Mouse (Mus musculus) hindbrain, embryonic 14.5 days (tissue): ENCODE data around the gene Spred3. TPM values are rescaled to one million over a fixed set of nuclear protein-coding genes. Genes with fewer than 3 reads are reported as not detected.
"Not testable (repeated sequence)": the region's sequence is repeated elsewhere in the genome, so short reads cannot be mapped to it uniquely, and the experiment has no call there.

ENCODE experiments used
- ATAC-seq: fragments of 200-750 bp; cut with Nextera tagmentation; 2 replicates; pipeline ENCODE4 v1.8.0; 2017; ENCODE audit warnings: moderate number of reproducible peaks, mild to moderate bottlenecking, moderate TSS enrichment, moderate library complexity; ENCODE audit not compliant: low FRiP score
- DNase-seq: peaks from one replicate; pipeline ENCODE4 v3.0.0-alpha.2; 2015; ENCODE audit warnings: low spot score
- H3K27ac ChIP-seq: fragments of 300-500 bp; sonication (generic); 2 replicates; pipeline ENCODE4 v1.5.1; 2014; ENCODE audit warnings: mild to moderate bottlenecking, moderate library complexity
- H3K27me3 ChIP-seq: fragments of 300-500 bp; sonication (generic); 2 replicates; pipeline ENCODE4 v1.6.1; 2014; ENCODE audit warnings: mild to moderate bottlenecking, low read length, mixed read lengths; ENCODE audit not compliant: control insufficient read depth, insufficient read depth
- H3K36me3 ChIP-seq: fragments of 300-500 bp; sonication (generic); replicated peaks from 2 replicates; pipeline ENCODE4 v1.6.1; 2014; ENCODE audit not compliant: control insufficient read depth, insufficient read depth
- H3K4me1 ChIP-seq: fragments of 300-500 bp; sonication (generic); replicated peaks from 2 replicates; pipeline ENCODE4 v1.6.1; 2014; ENCODE audit warnings: antibody characterized with exemption, low read length, mixed read lengths; ENCODE audit not compliant: control insufficient read depth, insufficient read depth
- H3K4me2 ChIP-seq: fragments of 300-500 bp; sonication (generic); replicated peaks from 2 replicates; pipeline ENCODE4 v1.6.1; 2014; ENCODE audit warnings: mild to moderate bottlenecking, moderate library complexity
- H3K4me3 ChIP-seq: fragments of 300-500 bp; sonication (generic); replicated peaks from 2 replicates; pipeline ENCODE4 v1.5.1; 2014; ENCODE audit warnings: mild to moderate bottlenecking, low read length
- H3K9ac ChIP-seq: fragments of 300-500 bp; sonication (generic); 2 replicates; pipeline ENCODE4 v1.6.1; 2014
- H3K9me3 ChIP-seq: fragments of 300-500 bp; sonication (generic); 2 replicates; pipeline ENCODE4 v1.6.1; 2016; ENCODE audit warnings: low read length; ENCODE audit not compliant: control insufficient read depth
- WGBS: fragments of 180-500 bp; shearing (Covaris S2); extraction: QIAGEN DNeasy Blood & Tissue Kit; methylation state at CpG from one replicate; pipeline ENCODE4 v1.1.7; 2014; 5-methylcytosine and 5-hydroxymethylcytosine counted together
- polyA plus RNA-seq: library from polyadenylated mRNA; unstranded; fragments of >200 nt; fragmentation: Nextera tagmentation; extraction: Ambion mirVana; gene quantifications from 2 replicates; pipeline ENCODE4 v1.2.1, GENCODE M21; 2014

The Spred3 gene
- polyA plus RNA-seq, 1 experiment from 2014 or later = 10.5 TPM

DNA sequence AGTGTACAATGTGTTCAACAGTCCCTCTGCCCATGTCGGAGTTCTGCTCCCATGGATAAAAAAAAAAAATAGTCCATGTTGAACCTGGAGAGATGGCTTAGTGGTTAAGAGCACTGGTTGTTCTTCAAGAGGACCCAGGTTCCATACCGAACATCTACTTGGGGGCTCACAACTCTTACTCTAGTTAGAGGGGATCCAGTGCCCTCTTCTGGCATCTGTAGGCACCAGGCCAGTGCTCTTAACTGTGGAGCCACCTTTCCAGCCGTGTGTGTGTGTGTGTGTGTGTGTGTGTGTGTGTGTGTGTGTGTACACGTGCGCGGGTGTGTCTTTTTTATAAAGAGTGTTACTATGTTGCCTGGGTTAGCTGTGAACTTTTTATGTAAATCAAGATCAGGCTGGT is 32.4 kb upstream of the Spred3 start:
- H3K4me2 ChIP-seq = no peak overlapping the region
- H3K4me1 ChIP-seq = no peaks in the 10 kb centered on the region
- no peak overlapping the region for H3K4me3 ChIP-seq
- no peak for DNase-seq
- no peaks in the 10 kb centered on the region for H3K36me3 ChIP-seq
- no peak for ATAC-seq
- H3K27ac ChIP-seq = no peak overlapping the region
- no peak overlapping the region for H3K9ac ChIP-seq
- no peaks in the 10 kb centered on the region for H3K9me3 ChIP-seq
- WGBS = 88% methylated on average over 6 of the region's 6 CpGs
- no peaks in the 10 kb centered on the region for H3K27me3 ChIP-seq

DNA sequence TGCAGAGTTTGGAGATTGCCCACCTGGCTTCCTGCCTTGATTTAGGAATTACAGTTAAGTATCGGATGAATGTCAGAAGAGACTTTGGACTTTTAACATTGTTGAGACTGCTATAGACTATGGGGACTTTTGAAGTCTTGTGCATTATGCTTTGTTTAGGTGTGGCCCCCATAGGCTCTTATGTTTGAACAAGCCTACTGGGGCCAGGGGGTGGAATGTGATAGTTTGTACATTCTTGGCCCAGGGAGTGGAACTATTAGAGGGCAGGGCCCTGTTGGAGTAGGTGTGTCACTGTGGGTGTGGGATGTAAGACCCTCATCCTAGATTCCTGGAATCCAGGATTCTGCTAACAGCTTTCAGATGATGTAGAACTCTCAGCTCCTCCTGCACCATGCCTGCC is 24.0 kb upstream of the Spred3 start:
- H3K4me1 ChIP-seq, H3K4me2 ChIP-seq, H3K27me3 ChIP-seq, H3K9ac ChIP-seq, H3K27ac ChIP-seq, H3K4me3 ChIP-seq, ATAC-seq, H3K9me3 ChIP-seq, DNase-seq, H3K36me3 ChIP-seq: not testable (repeated sequence)
- 100% methylated on average over 1 of the region's 1 CpGs for WGBS

DNA sequence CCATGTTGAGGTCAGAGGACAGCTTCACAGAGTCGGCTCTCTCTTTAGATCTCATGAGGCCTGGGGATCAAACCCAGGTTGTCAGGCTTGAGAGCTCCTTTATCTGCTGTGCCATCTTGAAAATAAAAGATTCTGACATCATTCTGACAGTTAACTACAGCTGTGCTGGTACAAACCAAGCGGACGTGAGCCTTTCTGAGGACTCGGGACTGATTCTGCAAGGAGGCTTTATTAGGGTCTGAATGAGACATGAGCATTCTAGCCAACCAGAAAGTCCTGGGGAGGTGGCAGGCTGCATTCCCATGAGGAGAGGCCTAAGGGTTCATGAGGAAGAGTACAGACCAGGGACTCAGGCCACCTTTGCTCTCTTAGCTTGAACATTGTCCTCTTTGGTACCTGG is 11.1 kb upstream of the Spred3 start:
- Histone ChIP-seq H3K4me2 (peak overlapping the region; percentile 90), H3K27ac (peak overlapping the region; percentile 67; the same call in 1 of the 2 replicates), H3K4me3 (peak overlapping the region; percentile 78; the same call in 1 of the 2 replicates), H3K4me1 (peaks cover 16% of the 10 kb centered on the region)
- not testable (repeated sequence) for H3K9me3 ChIP-seq, H3K9ac ChIP-seq, ATAC-seq, DNase-seq, H3K27me3 ChIP-seq, H3K36me3 ChIP-seq
- WGBS = 87% methylated on average over 4 of the region's 4 CpGs

DNA sequence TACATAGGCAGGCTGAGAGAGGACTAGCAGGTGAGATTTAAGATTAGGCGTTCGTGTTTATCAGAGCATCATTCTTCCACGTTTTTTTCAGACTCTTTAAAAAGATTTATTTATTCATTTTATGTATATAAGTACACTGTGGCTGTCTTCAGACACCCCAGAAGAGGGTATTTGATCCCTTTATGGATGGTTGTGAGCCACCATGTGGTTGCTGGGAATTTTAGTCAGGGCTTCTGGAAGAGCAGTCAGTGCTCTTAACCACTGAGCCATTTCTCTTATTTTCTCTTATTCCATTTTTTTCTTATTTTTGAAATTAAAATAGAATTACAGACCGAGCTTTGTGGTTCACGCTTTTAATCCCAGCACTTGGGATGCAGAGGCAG is 10.6 kb upstream of the Spred3 start:
- H3K9me3 ChIP-seq = no peaks in the 10 kb centered on the region
- H3K36me3 ChIP-seq = peaks cover 12% of the 10 kb centered on the region
- peak overlapping the region; percentile 78 for H3K4me3 ChIP-seq
- H3K4me1 ChIP-seq = peaks cover 16% of the 10 kb centered on the region
- peak overlapping the region; percentile 67 for H3K27ac ChIP-seq
- H3K27me3 ChIP-seq = no peaks in the 10 kb centered on the region
- peak overlapping the region; percentile 90 for H3K4me2 ChIP-seq
- WGBS = 41% methylated on average over 5 of the region's 5 CpGs
- 0 out of 2 replicates have a peak overlapping the region, but pooled peaks have one; percentile 7 for H3K9ac ChIP-seq
- peak; percentile 50 for DNase-seq
- peak; percentile 12; the same call in 1 of the 2 replicates for ATAC-seq

DNA sequence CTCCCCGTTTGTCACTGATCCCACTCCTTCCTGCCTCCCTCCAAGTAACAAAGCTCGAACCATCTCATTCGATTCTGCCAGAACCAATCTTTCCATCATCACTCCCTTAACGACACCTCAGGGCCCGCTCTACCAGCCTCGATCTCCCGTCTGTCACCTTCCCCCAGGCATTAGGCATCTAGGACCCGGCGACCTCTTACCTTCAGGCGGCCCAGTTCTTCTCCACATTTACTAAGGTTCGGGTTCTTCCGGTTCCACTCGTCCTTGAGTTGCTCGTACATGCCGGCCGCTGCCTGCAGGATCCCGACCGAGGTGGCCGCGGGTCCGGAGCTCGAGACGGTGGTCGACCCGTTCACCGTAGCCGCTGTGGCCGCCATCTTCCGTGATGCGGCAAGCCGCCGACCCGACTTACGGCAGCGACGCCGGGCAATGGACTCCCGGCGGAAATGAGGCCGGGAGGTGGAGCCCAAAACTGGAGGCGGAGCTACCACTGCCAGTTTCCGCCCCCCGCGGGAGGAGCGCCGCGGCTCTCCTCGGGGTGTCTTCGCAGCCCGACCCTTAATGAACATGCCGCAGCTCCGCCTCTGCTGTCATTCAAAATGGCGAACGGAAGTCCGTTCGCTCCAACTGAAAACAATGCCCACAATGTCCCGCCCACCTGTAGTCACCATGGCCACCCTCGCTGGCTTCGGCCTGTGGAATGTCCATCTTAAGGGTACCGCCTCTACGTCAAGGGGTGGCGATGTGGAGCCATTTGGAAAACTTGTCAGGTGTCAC is 10.1 kb upstream of the Spred3 start, which contains the start of gene Psmd8:
TSS of gene Psmd8 (minus strand) at position 625 of the 777 bp plus-strand sequence.
- peak; percentile 96 for DNase-seq
- H3K9me3 ChIP-seq = no peaks in the 10 kb centered on the region
- under 1% methylated on average over 62 of the region's 62 CpGs for WGBS
- peak within 1 kb of the TSS; percentile 70 for H3K27ac ChIP-seq
- peaks cover 18% of the 10 kb centered on the region for H3K36me3 ChIP-seq
- 0 out of 2 replicates have a peak, but pooled peaks cover 2% of the 10 kb centered on the region for H3K27me3 ChIP-seq
- H3K9ac ChIP-seq = peak within 1 kb of the TSS; percentile 86
- ATAC-seq = peak; percentile 96
- H3K4me1 ChIP-seq = peaks cover 16% of the 10 kb centered on the region
- peak within 1 kb of the TSS; percentile 90 for H3K4me2 ChIP-seq
- peak within 1 kb of the TSS; percentile 78 for H3K4me3 ChIP-seq

DNA sequence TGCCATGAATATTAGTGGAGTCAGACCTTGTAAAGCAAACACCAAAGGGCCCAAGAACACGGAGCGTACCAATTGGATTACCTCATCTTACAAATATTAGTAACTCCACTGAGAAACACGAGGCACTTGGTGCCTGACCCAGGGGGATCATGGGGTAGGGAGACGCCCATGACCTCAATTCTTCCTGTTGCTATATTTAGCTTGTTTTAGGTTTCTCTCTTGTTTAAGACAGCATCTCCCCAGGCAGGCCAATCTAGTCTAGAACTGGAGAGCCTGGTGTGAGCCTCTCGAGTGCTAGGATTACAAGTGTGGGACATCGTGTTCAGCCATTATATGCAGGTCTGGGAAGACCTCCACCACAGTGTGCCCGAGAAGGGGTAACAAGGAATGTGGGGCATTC is 9.1 kb upstream of the Spred3 start:
- Histone ChIP-seq H3K9me3 (no peaks in the 10 kb centered on the region), H3K36me3 (peaks cover 27% of the 10 kb centered on the region), H3K4me3 (peak overlapping the region; percentile 78), H3K27ac (no peak overlapping the region), H3K4me2 (peak overlapping the region; percentile 90), H3K9ac (peak overlapping the region; percentile 86), H3K27me3 (peaks cover 11% of the 10 kb centered on the region), H3K4me1 (peaks cover 16% of the 10 kb centered on the region)
- ATAC-seq (no peak), DNase-seq (no peak)
- 71% methylated on average over 7 of the region's 7 CpGs for WGBS

DNA sequence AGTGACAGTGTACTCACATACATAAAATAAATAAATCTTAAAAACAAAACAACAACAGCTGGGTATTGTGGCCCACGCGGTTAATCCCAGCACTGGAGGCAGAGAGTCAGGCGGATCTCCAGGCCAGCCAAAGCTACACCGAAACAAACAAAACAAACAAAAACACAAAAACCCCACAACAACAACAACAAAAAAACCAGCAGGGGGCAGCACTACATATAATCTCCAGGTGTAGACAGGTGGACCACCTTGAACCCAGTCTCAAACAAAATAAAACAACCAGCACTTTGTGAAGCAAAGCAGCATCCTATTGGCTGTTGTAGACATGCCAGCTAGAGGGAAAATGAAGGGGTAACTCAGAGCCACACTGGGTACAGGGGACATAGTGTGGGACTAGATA is 7.9 kb upstream of the Spred3 start:
- H3K4me2 ChIP-seq = no peak overlapping the region
- H3K9ac ChIP-seq = no peak overlapping the region
- DNase-seq (no peak), ATAC-seq (no peak)
- no peak overlapping the region for H3K4me3 ChIP-seq
- H3K27ac ChIP-seq = no peak overlapping the region
- peaks cover 23% of the 10 kb centered on the region for H3K27me3 ChIP-seq
- peaks cover 40% of the 10 kb centered on the region for H3K36me3 ChIP-seq
- no peaks in the 10 kb centered on the region for H3K9me3 ChIP-seq
- peaks cover 16% of the 10 kb centered on the region for H3K4me1 ChIP-seq
- WGBS = 85% methylated on average over 4 of the region's 4 CpGs

DNA sequence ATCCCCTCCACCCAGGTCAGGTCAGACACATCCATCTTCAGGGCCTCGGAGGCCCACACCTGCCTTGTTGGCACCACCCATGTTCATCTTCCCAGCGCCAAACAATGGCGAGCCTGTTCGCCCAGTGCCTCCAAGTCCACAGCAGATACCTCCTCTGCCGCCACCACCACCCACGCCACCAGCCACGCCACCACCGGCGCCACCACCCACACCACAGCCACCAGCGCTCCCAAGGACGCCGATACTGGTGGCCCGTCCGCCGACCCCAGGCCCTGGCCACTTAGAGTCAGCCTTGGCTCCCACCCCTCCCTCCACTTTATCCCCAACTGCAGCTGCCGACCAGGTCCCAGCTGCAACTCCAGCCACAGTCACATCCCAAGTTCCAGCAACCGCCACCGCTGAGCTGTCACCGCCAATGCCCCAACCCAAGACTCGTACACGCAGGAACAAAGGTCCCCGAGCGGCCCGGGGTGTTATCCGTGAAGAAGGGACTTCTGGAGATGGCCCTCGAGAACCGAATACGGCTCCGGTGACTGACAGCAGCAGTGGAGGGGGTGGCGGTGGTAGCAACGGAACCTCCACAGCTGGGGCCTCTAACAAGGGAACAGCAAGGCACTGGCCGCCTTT is 2.3 kb upstream of the Spred3 start:
- Histone ChIP-seq H3K9me3 (no peaks in the 10 kb centered on the region), H3K27ac (no peak overlapping the region), H3K36me3 (peaks cover 46% of the 10 kb centered on the region), H3K9ac (0 out of 2 replicates have a peak overlapping the region, but pooled peaks have one; percentile 31), H3K4me1 (peaks cover 22% of the 10 kb centered on the region), H3K4me3 (0 out of 2 replicates have a peak overlapping the region, but pooled peaks have one; percentile 47), H3K27me3 (peaks cover 50% of the 10 kb centered on the region), H3K4me2 (no peak overlapping the region)
- 27% methylated on average over 32 of the region's 32 CpGs for WGBS
- DNase-seq (no peak), ATAC-seq (no peak)

DNA sequence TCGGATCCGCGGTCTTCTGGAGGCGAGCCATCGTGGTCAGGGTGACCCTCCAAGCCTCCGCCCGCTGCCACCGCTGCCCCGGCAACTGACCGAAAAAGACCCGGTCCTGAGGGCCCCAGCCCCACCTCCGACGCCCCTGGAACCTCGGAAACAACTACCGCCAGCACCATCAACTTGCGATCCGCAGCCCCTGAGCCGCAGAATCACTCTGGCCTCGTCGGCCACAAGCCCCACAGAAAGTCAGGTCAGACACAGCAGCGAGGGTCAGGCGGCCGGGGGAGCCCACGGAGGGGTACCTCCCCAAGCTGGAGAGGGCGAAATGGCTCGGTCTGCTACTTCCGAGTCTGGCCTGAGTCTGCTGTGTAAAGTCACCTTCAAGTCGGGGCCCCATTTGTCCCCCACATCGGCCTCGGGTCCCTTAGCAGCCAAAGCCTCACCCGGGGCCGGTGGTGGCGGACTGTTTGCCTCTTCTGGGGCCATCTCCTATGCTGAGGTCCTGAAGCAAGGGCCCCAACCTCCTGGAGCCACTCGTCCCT is 1.4 kb upstream of the Spred3 start:
- ATAC-seq (no peak), DNase-seq (no peak)
- H3K27me3 ChIP-seq = peaks cover 50% of the 10 kb centered on the region
- H3K4me1 ChIP-seq = peaks cover 22% of the 10 kb centered on the region
- H3K4me3 ChIP-seq = peak overlapping the region; percentile 47
- WGBS = 6% methylated on average over 34 of the region's 34 CpGs
- peak overlapping the region; percentile 31 for H3K9ac ChIP-seq
- peak overlapping the region; percentile 57 for H3K4me2 ChIP-seq
- H3K36me3 ChIP-seq = peaks cover 42% of the 10 kb centered on the region
- no peak overlapping the region for H3K27ac ChIP-seq
- no peaks in the 10 kb centered on the region for H3K9me3 ChIP-seq
